Mouse (Mus musculus): ENCODE measurements around the gene Fam193a.
A peak's percentile ranks its signal among the peaks of the same experiment; 100 is the strongest.

DNA sequence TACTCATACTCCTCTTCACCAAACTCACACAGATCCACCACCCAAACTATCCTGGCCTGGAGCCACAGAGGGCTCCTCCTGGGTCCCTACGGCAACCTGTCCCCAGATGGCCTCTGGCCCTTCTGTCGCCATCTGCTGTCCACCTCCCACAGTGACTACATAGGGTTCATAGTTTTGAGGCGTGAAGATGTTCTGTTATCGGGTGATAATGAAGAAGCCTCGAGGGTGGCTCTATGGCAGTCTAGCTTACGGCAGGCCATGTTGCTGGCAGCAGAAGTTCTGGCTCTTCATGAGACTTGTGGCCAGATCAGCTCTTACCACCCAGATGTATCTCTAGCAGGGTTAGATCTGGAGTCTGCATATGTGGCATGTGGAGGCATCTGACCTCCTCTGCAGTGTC is 133.1 kb downstream of the Fam193a start:
- TF ChIP-seq CTCF (IDR thresholded peaks at IDR 0.05; ENCODE audit: low read depth) (0 out of 2 replicates have a peak, but pooled peaks have one; percentile 12), EP300 (IDR thresholded peaks at IDR 0.05; ENCODE audit: low read depth) (no peak)
